Mouse (Mus musculus): ENCODE results near the gene Lrp5. TPM values are rescaled to one million over a fixed set of nuclear protein-coding genes. Genes with fewer than 3 reads are reported as not detected.
A peak's percentile ranks its signal among the peaks of the same experiment; 100 is the strongest.

The Lrp5 gene
- 0.25 and 0.41 TPM in 2 replicates for polyA plus RNA-seq (2012)

- Histone ChIP-seq H3K4me3 (replicated peaks) (peak within 1 kb of the TSS; percentile 59), H3K4me1 (ENCODE audit: control insufficient read depth) (peaks cover 13% of the 10 kb centered on the region), H3K27me3 (ENCODE audit: control insufficient read depth) (peaks cover 35% of the 10 kb centered on the region)
These were observed at the start of gene Lrp5 for GRCm38 (mm10) chr19:3686215-3686894. Gene Lrp5, minus strand, starts transcription at chr19:3686564.

GRCm38 (mm10) chr19:3736001-3736400 is 49.6 kb upstream of the Lrp5 start:
- Histone ChIP-seq H3K4me3 (replicated peaks) (no peak overlapping the region), H3K27me3 (ENCODE audit: control insufficient read depth) (no peaks in the 10 kb centered on the region), H3K4me1 (ENCODE audit: control insufficient read depth) (no peaks in the 10 kb centered on the region), H3K9me3 (ENCODE audit: control insufficient read depth, low read length) (no peaks in the 10 kb centered on the region), H3K36me3 (ENCODE audit: control insufficient read depth) (no peaks in the 10 kb centered on the region)
- TF ChIP-seq TAL1 (IDR thresholded peaks at IDR 0.05; ENCODE audit: low read length) (no peak), GATA1 (IDR thresholded peaks at IDR 0.05; ENCODE audit: low read length) (no peak)

More at GRCm38 (mm10) chr19:3686215-3686894, at the start of gene Lrp5:
- no peaks in the 10 kb centered on the region for H3K36me3 ChIP-seq (ENCODE audit: control insufficient read depth)
- no peak for TF ChIP-seq TAL1 (IDR thresholded peaks at IDR 0.05; ENCODE audit: low read length)
- no peak for TF ChIP-seq GATA1 (IDR thresholded peaks at IDR 0.05; ENCODE audit: low read length)
- H3K9me3 ChIP-seq (ENCODE audit: control insufficient read depth, low read length) = no peaks in the 10 kb centered on the region

- TF ChIP-seq GATA1 (IDR thresholded peaks at IDR 0.05; ENCODE audit: low read length) = no peak
- no peak for TF ChIP-seq TAL1 (IDR thresholded peaks at IDR 0.05; ENCODE audit: low read length)
- Histone ChIP-seq H3K4me1 (ENCODE audit: control insufficient read depth) (no peaks in the 10 kb centered on the region), H3K4me3 (replicated peaks) (no peak overlapping the region), H3K9me3 (ENCODE audit: control insufficient read depth, low read length) (no peaks in the 10 kb centered on the region), H3K27me3 (ENCODE audit: control insufficient read depth) (no peaks in the 10 kb centered on the region), H3K36me3 (ENCODE audit: control insufficient read depth) (no peaks in the 10 kb centered on the region)
These were observed 44.6 kb upstream of the Lrp5 start for GRCm38 (mm10) chr19:3730781-3731646.

- Histone ChIP-seq H3K4me3 (replicated peaks) (no peak overlapping the region), H3K9me3 (ENCODE audit: control insufficient read depth, low read length) (peaks cover under 1% of the 10 kb centered on the region; the same call in 1 of the 2 replicates), H3K27me3 (ENCODE audit: control insufficient read depth) (no peaks in the 10 kb centered on the region), H3K4me1 (ENCODE audit: control insufficient read depth) (no peaks in the 10 kb centered on the region), H3K36me3 (ENCODE audit: control insufficient read depth) (no peaks in the 10 kb centered on the region)
- no peak for TF ChIP-seq TAL1 (IDR thresholded peaks at IDR 0.05; ENCODE audit: low read length)
- no peak for TF ChIP-seq GATA1 (IDR thresholded peaks at IDR 0.05; ENCODE audit: low read length)
These were observed 42.5 kb upstream of the Lrp5 start for GRCm38 (mm10) chr19:3728901-3729300.

GRCm38 (mm10) chr19:3724779-3725178 is 38.4 kb upstream of the Lrp5 start:
- no peaks in the 10 kb centered on the region for H3K36me3 ChIP-seq (ENCODE audit: control insufficient read depth)
- no peaks in the 10 kb centered on the region for H3K27me3 ChIP-seq (ENCODE audit: control insufficient read depth)
- no peaks in the 10 kb centered on the region for H3K4me1 ChIP-seq (ENCODE audit: control insufficient read depth)
- peaks cover 5% of the 10 kb centered on the region; the same call in 1 of the 2 replicates for H3K9me3 ChIP-seq (ENCODE audit: control insufficient read depth, low read length)
- no peak for TF ChIP-seq GATA1 (IDR thresholded peaks at IDR 0.05; ENCODE audit: low read length)
- no peak for TF ChIP-seq TAL1 (IDR thresholded peaks at IDR 0.05; ENCODE audit: low read length)
- no peak overlapping the region for H3K4me3 ChIP-seq (replicated peaks)

GRCm38 (mm10) chr19:3723904-3724303 is 37.5 kb upstream of the Lrp5 start:
- Histone ChIP-seq H3K27me3 (ENCODE audit: control insufficient read depth) (no peaks in the 10 kb centered on the region), H3K36me3 (ENCODE audit: control insufficient read depth) (no peaks in the 10 kb centered on the region), H3K4me3 (replicated peaks) (no peak overlapping the region), H3K9me3 (ENCODE audit: control insufficient read depth, low read length) (peaks cover 5% of the 10 kb centered on the region; the same call in 1 of the 2 replicates), H3K4me1 (ENCODE audit: control insufficient read depth) (peaks cover 8% of the 10 kb centered on the region)
- TF ChIP-seq TAL1 (IDR thresholded peaks at IDR 0.05; ENCODE audit: low read length) = no peak
- TF ChIP-seq GATA1 (IDR thresholded peaks at IDR 0.05; ENCODE audit: low read length) = no peak

GRCm38 (mm10) chr19:3723170-3723569 is 36.8 kb upstream of the Lrp5 start:
- H3K27me3 ChIP-seq (ENCODE audit: control insufficient read depth) = no peaks in the 10 kb centered on the region
- TF ChIP-seq TAL1 (IDR thresholded peaks at IDR 0.05; ENCODE audit: low read length) = no peak
- TF ChIP-seq GATA1 (IDR thresholded peaks at IDR 0.05; ENCODE audit: low read length) = no peak
- H3K4me1 ChIP-seq (ENCODE audit: control insufficient read depth) = peaks cover 14% of the 10 kb centered on the region

GRCm38 (mm10) chr19:3719362-3719891 is 33.1 kb upstream of the Lrp5 start:
- TF ChIP-seq GATA1 (IDR thresholded peaks at IDR 0.05; ENCODE audit: low read length) = no peak
- H3K4me3 ChIP-seq (replicated peaks) = peak overlapping the region; percentile 60

More at GRCm38 (mm10) chr19:3723170-3723569, 36.8 kb upstream of the Lrp5 start:
- no peak overlapping the region for H3K4me3 ChIP-seq (replicated peaks)
- H3K36me3 ChIP-seq (ENCODE audit: control insufficient read depth) = peaks cover 2% of the 10 kb centered on the region; the same call in 1 of the 2 replicates
- H3K9me3 ChIP-seq (ENCODE audit: control insufficient read depth, low read length) = peaks cover 5% of the 10 kb centered on the region; the same call in 1 of the 2 replicates

More at GRCm38 (mm10) chr19:3719362-3719891, 33.1 kb upstream of the Lrp5 start:
- H3K27me3 ChIP-seq (ENCODE audit: control insufficient read depth) = no peaks in the 10 kb centered on the region
- peaks cover 14% of the 10 kb centered on the region for H3K4me1 ChIP-seq (ENCODE audit: control insufficient read depth)
- peaks cover 5% of the 10 kb centered on the region; the same call in 1 of the 2 replicates for H3K9me3 ChIP-seq (ENCODE audit: control insufficient read depth, low read length)
- peaks cover 39% of the 10 kb centered on the region for H3K36me3 ChIP-seq (ENCODE audit: control insufficient read depth)
